In the genomic region with DNA sequence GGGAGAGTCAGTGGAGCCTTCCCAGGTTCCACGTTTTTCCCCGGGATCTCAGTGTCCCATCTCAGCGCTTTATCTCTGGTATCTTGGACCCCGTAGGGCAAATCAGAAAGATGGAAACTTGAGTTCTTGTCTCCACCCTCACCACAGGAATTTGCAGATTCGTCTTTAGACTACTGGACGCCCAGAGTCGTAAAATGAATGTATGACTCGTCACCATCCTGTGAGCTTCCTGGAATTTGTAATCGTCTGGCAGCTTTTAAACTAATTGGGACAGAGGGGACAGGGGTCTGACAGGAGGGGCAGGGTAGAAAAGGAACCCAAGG, we compare ENCODE assay signal across 9 mouse cellular contexts. TPM values are rescaled to one million over a fixed set of nuclear protein-coding genes. Genes with fewer than 3 reads are reported as not detected.
A peak's percentile ranks its signal among the peaks of the same experiment; 100 is the strongest.
DNase-seq lines count a peak whose midpoint lies in the region; ATAC-seq and TF ChIP-seq lines count a peak whose summit lies in the region.
"Had no signal": no experiment of that assay in that cellular context is flagged by ENCODE, and none has a peak within 500 bp of the region (broad histone marks: within the 10 kb centered on the region; RNA-seq: fewer than 3 reads in every experiment).

No protein-coding gene starts in this region.

- H3K4me3 ChIP-seq in heart, postnatal 0 days (ENCODE audit: low read depth, low read length) = peak overlapping the region; percentile 79
- peak overlapping the region; percentile 87 for H3K4me3 ChIP-seq in hindbrain, embryonic 12.5 days
- peak overlapping the region; percentile 80 for H3K4me3 ChIP-seq in midbrain, embryonic 16.5 days (ENCODE audit: low read depth, low read length)

- H3K27me3 ChIP-seq in heart, postnatal 0 days (ENCODE audit: control insufficient read depth, insufficient read depth, low read length) = no peaks in the 10 kb centered on the region
- H3K27me3 ChIP-seq in hindbrain, embryonic 12.5 days = 0 out of 2 replicates have a peak, but pooled peaks cover 4% of the 10 kb centered on the region
- no peaks in the 10 kb centered on the region for H3K27me3 ChIP-seq in midbrain, embryonic 16.5 days (ENCODE audit: control insufficient read depth, insufficient read depth, low read depth, low read length)

- TF ChIP-seq EP300 in heart, postnatal 0 days (IDR thresholded peaks at IDR 0.05; ENCODE audit: low read depth) = no peak

- ATAC-seq in heart, postnatal 0 days (ENCODE audit: insufficient read depth, low read depth) = no peak
- peak; percentile 9; the same call in 1 of the 2 replicates for ATAC-seq in hindbrain, embryonic 12.5 days (ENCODE audit: low FRiP score)
- ATAC-seq in midbrain, embryonic 16.5 days = no peak

- WGBS in heart, postnatal 0 days = 2% methylated on average over 9 of the region's 9 CpGs
- under 1% methylated on average over 9 of the region's 9 CpGs for WGBS in hindbrain, embryonic 12.5 days
- WGBS in midbrain, embryonic 16.5 days = 0% methylated on average over 9 of the region's 9 CpGs

- DNase-seq in heart, postnatal 0 days (ENCODE audit: low spot score) = peak; percentile 34
- no peak for DNase-seq in heart, adult 18-20 months
- DNase-seq in R1 (ENCODE audit: low read depth, low spot score) = peak; percentile 61
- no peak for DNase-seq in layer of hippocampus, adult 11-12 months (ENCODE audit: low spot score)
- no peak for DNase-seq in gastrocnemius, postnatal 4 days (ENCODE audit: low spot score in 2 of 2)
- DNase-seq in gastrocnemius, postnatal 25 days = no peak

- H3K36me3 ChIP-seq in heart, postnatal 0 days (replicated peaks; ENCODE audit: control insufficient read depth, insufficient read depth, low read length) = peaks cover 12% of the 10 kb centered on the region
- 0 out of 2 replicates have a peak, but pooled peaks cover 4% of the 10 kb centered on the region for H3K36me3 ChIP-seq in hindbrain, embryonic 12.5 days
- no peaks in the 10 kb centered on the region for H3K36me3 ChIP-seq in midbrain, embryonic 16.5 days (ENCODE audit: control insufficient read depth, insufficient read depth, low read length)

- H3K9me3 ChIP-seq in heart, postnatal 0 days (replicated peaks; ENCODE audit: control insufficient read depth, low read length) = no peaks in the 10 kb centered on the region
- no peaks in the 10 kb centered on the region for H3K9me3 ChIP-seq in hindbrain, embryonic 12.5 days (replicated peaks)
- H3K9me3 ChIP-seq in midbrain, embryonic 16.5 days (replicated peaks; ENCODE audit: control insufficient read depth, low read length, poor library complexity, severe bottlenecking) = no peaks in the 10 kb centered on the region

- no peak for TF ChIP-seq CTCF in heart, postnatal 0 days (IDR thresholded peaks at IDR 0.05; ENCODE audit: low read depth)

- H3K4me1 ChIP-seq in heart, postnatal 0 days (ENCODE audit: control insufficient read depth, insufficient read depth) = peaks cover 23% of the 10 kb centered on the region
- peaks cover 25% of the 10 kb centered on the region for H3K4me1 ChIP-seq in hindbrain, embryonic 12.5 days
- peaks cover 6% of the 10 kb centered on the region; the same call in 1 of the 2 replicates for H3K4me1 ChIP-seq in midbrain, embryonic 16.5 days (ENCODE audit: control insufficient read depth, insufficient read depth, low read length)

- peak overlapping the region; percentile 49 for H3K27ac ChIP-seq in heart, postnatal 0 days (ENCODE audit: low read depth)
- H3K27ac ChIP-seq in hindbrain, embryonic 12.5 days = no peak overlapping the region
- no peak overlapping the region for H3K27ac ChIP-seq in midbrain, embryonic 16.5 days (ENCODE audit: low read length)

- H3K9ac ChIP-seq in heart, postnatal 0 days (replicated peaks; ENCODE audit: low read depth, low read length) = peak overlapping the region; percentile 64; the same call in 1 of the 2 replicates
- peak overlapping the region; percentile 79 for H3K9ac ChIP-seq in hindbrain, embryonic 12.5 days
- H3K9ac ChIP-seq in midbrain, embryonic 16.5 days (ENCODE audit: low read depth, low read length) = no peak overlapping the region

- peak overlapping the region; percentile 88 for H3K4me2 ChIP-seq in heart, postnatal 0 days (ENCODE audit: low read depth, low read length)
- peak overlapping the region; percentile 81 for H3K4me2 ChIP-seq in hindbrain, embryonic 12.5 days (replicated peaks)
- H3K4me2 ChIP-seq in midbrain, embryonic 16.5 days (ENCODE audit: low read length) = peak overlapping the region; percentile 81

RNA-seq across cellular contexts. Expression of a gene that starts 0.6 kb away (rescaled TPM):
- 76.8 and 78.0 TPM in 2 replicates for total RNA-seq in heart, postnatal 0 days (2014; rRNA removed; ENCODE audit: low replicate concordance)
- 81.8 and 90.3 TPM in 2 replicates for polyA plus RNA-seq in heart, postnatal 0 days (2015; fragmentation: Nextera tagmentation; extraction: Ambion mirVana)
- 1 to 10 TPM; 2.0 to 3.4 TPM for total RNA-seq in heart, adult 18-20 months (2021)
- 203 and 212 TPM in 2 replicates for polyA plus RNA-seq in hindbrain, embryonic 12.5 days (2016; fragmentation: Nextera tagmentation; extraction: Ambion mirVana)
- polyA plus RNA-seq in midbrain, embryonic 16.5 days (2015; fragmentation: Nextera tagmentation; extraction: Ambion mirVana) = 37.5 and 41.4 TPM in 2 replicates
- total RNA-seq in gastrocnemius, postnatal 4 days (2021) = 10 to 100 TPM; 35.7 to 35.8 TPM
- total RNA-seq in gastrocnemius, postnatal 25 days (2021) = 1 to 10 TPM; 1.8 to 3.6 TPM

RNA-seq across cellular contexts. Expression of a gene that starts 25.8 kb away (rescaled TPM):
- 2.5 and 3.8 TPM in 2 replicates for total RNA-seq in heart, postnatal 0 days (2014; rRNA removed; ENCODE audit: low replicate concordance)
- 0.85 and 0.89 TPM in 2 replicates for polyA plus RNA-seq in heart, postnatal 0 days (2015; fragmentation: Nextera tagmentation; extraction: Ambion mirVana)
- 1 to 10 TPM; 3.3 to 3.9 TPM for total RNA-seq in heart, adult 18-20 months (2021)
- 1.2 and 1.6 TPM in 2 replicates for polyA plus RNA-seq in hindbrain, embryonic 12.5 days (2016; fragmentation: Nextera tagmentation; extraction: Ambion mirVana)
- polyA plus RNA-seq in midbrain, embryonic 16.5 days (2015; fragmentation: Nextera tagmentation; extraction: Ambion mirVana) = 1.6 and 1.8 TPM in 2 replicates
- 10 to 100 TPM in 1 of 2 experiments, 1 to 10 TPM in 1; 8.0 to 13.9 TPM for total RNA-seq in gastrocnemius, postnatal 4 days (2021)
- total RNA-seq in gastrocnemius, postnatal 25 days (2021) = 1 to 10 TPM; 3.0 to 3.5 TPM
- total RNA-seq: neutrophil, adult 5-6 weeks had no signal

RNA-seq across cellular contexts. Expression of a gene that starts 56.4 kb away (rescaled TPM):
- total RNA-seq in heart, postnatal 0 days (2014; rRNA removed; ENCODE audit: low replicate concordance) = 37.4 and 45.5 TPM in 2 replicates
- 16.5 and 25.4 TPM in 2 replicates for polyA plus RNA-seq in heart, postnatal 0 days (2015; fragmentation: Nextera tagmentation; extraction: Ambion mirVana)
- total RNA-seq in heart, adult 18-20 months (2021) = 10 to 100 TPM; 11.6 to 12.4 TPM
- polyA plus RNA-seq in hindbrain, embryonic 12.5 days (2016; fragmentation: Nextera tagmentation; extraction: Ambion mirVana) = 17.0 and 18.0 TPM in 2 replicates
- polyA plus RNA-seq in midbrain, embryonic 16.5 days (2015; fragmentation: Nextera tagmentation; extraction: Ambion mirVana) = 21.4 and 22.6 TPM in 2 replicates
- 10 to 100 TPM; 18.9 to 19.4 TPM for total RNA-seq in gastrocnemius, postnatal 4 days (2021)
- 1 to 10 TPM; 4.8 to 6.9 TPM for total RNA-seq in gastrocnemius, postnatal 25 days (2021)

Comparison
In these comparisons a context has a peak if more than half of its experiments do, and no peak if none do; other contexts are left out.
1. DNase-seq: peak in heart, postnatal 0 days (single experiment) and R1 (single experiment); none in heart, adult 18-20 months (0 of 2), layer of hippocampus, adult 11-12 months (single experiment), gastrocnemius, postnatal 4 days (0 of 2) and gastrocnemius, postnatal 25 days (single experiment).
2. RNA of a gene that starts 0.6 kb away (total RNA-seq): 76.8 to 78.0 TPM in heart, postnatal 0 days and 35.7 to 35.8 TPM in gastrocnemius, postnatal 4 days; 1.8 to 3.6 TPM in gastrocnemius, postnatal 25 days and 2.0 to 3.4 TPM in heart, adult 18-20 months; every median in the first group is over 4 times any median in the second.
3. Peak in every context shown above with its lines, with median percentiles within 50 percentile points of each other: H3K4me2 ChIP-seq and H3K4me3 ChIP-seq.